Mouse (Mus musculus) C2C12 (cell line): Measurements from ENCODE around the gene Olfr1223.

Source experiments
- CEBPB ChIP-seq: IDR thresholded peaks from one replicate; pipeline ENCODE4 v1.6.1; 2011; ENCODE audit warnings: low read depth, mild to moderate bottlenecking, control low read depth, moderate library complexity
- CTCF ChIP-seq: IDR thresholded peaks from one replicate; pipeline ENCODE4 v1.5.1; 2011; ENCODE audit not compliant: control insufficient read depth, insufficient read depth, insufficient read length
- MAX ChIP-seq: IDR thresholded peaks from one replicate; pipeline ENCODE4 v1.6.1; 2011; ENCODE audit warnings: mild to moderate bottlenecking, control low read depth

DNA sequence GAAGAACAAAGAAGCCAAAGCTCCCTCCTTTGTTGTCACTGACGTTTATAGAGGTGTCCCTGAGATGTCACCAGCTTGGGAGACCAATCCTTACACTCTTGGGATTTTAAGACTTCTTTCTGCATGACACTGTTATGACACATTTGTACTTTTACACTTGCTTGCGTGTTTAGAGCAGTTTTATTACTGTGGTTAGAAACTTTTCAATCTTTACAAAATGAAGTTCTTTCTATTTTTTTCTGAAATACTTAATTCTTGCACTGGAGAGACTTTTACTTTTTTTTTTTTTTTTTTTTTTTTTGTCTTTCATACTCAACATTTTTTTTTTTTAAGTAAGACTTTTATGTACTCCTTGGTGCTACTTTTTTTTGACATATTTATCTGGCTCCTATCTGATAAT lies 48.6 kb upstream of the Olfr1223 start, which contains the start of gene Olfr1226:
- TF ChIP-seq CEBPB: no peak
- no peak for TF ChIP-seq MAX
- no peak for TF ChIP-seq CTCF
